Mouse (Mus musculus) liver, adult 2 months (tissue): ENCODE data around the gene Enpep. TPM values are rescaled to one million over a fixed set of nuclear protein-coding genes. Genes with fewer than 3 reads are reported as not detected.
A peak's percentile ranks its signal among the peaks of the same experiment; 100 is the strongest.

Experiments
- DNase-seq: peaks from one replicate; pipeline ENCODE4 v3.0.0-alpha.2; 2011; ENCODE audit warnings: low read depth, low spot score; ENCODE audit errors: extremely low read depth
- H3K27ac ChIP-seq: fragments of 200-500 bp; replicated peaks from 2 replicates; pipeline ENCODE4 v1.5.1; 2012; ENCODE audit warnings: low read depth, mild to moderate bottlenecking, control low read depth, inconsistent platforms, low read length; ENCODE audit not compliant: insufficient read depth
- H3K27me3 ChIP-seq: fragments of 200-500 bp; 2 replicates; pipeline ENCODE4 v1.6.1; 2012; ENCODE audit warnings: mild to moderate bottlenecking, moderate library complexity, low read length, inconsistent platforms; ENCODE audit not compliant: control insufficient read depth, insufficient read depth
- H3K36me3 ChIP-seq: fragments of 200-500 bp; 2 replicates; pipeline ENCODE4 v1.6.1; 2012; ENCODE audit warnings: low read length, inconsistent platforms; ENCODE audit not compliant: control insufficient read depth, insufficient read depth
- H3K4me1 ChIP-seq: fragments of 200-500 bp; 2 replicates; pipeline ENCODE4 v1.6.1; 2011; ENCODE audit warnings: low read length; ENCODE audit not compliant: control insufficient read depth, insufficient read depth
- H3K4me3 ChIP-seq: fragments of 200-500 bp; 2 replicates; pipeline ENCODE4 v1.5.1; 2011; ENCODE audit warnings: low read depth, mild to moderate bottlenecking, control low read depth, low read length, moderate library complexity; ENCODE audit not compliant: insufficient read depth
- H3K79me2 ChIP-seq: fragments of 200-500 bp; 2 replicates; pipeline ENCODE4 v1.6.1; 2012; ENCODE audit warnings: inconsistent platforms, mild to moderate bottlenecking, low read length, moderate library complexity; ENCODE audit not compliant: control insufficient read depth, insufficient read depth
- H3K9ac ChIP-seq: fragments of 200-500 bp; 2 replicates; pipeline ENCODE4 v1.6.1; 2012; ENCODE audit warnings: low read depth, mild to moderate bottlenecking, control low read depth, inconsistent platforms, low read length
- CTCF ChIP-seq: fragments of 200-500 bp; IDR thresholded peaks from 2 replicates; pipeline ENCODE4 v1.5.1; 2011; ENCODE audit warnings: low read depth, low read length, control low read depth
- POLR2A ChIP-seq: fragments of 200-500 bp; IDR thresholded peaks from 2 replicates; pipeline ENCODE4 v1.6.1; 2011; ENCODE audit warnings: low read length, control low read depth; ENCODE audit not compliant: insufficient read depth; ENCODE audit errors: extremely low read depth
- WGBS: fragments of 180-500 bp; shearing (Covaris S2); methylation state at CpG from one replicate; pipeline ENCODE4 v1.1.7; 2018; 5-methylcytosine and 5-hydroxymethylcytosine counted together
- polyA plus RNA-seq: library from polyadenylated mRNA; depleted of rRNA; stranded (reverse); fragments of >200 nt; gene quantifications from 2 replicates; pipeline ENCODE4 v1.2.3, GENCODE M21; 2012; rRNA removed
- total RNA-seq: library from RNA; depleted of rRNA; stranded (reverse); fragments of >200 nt; gene quantifications from 2 replicates; pipeline ENCODE4 v1.2.3, GENCODE M21; 2014; rRNA removed

Enpep gene
- 74.6 and 82.6 TPM in 2 replicates for total RNA-seq
- polyA plus RNA-seq, result 21.1 TPM in 2 replicates

DNA sequence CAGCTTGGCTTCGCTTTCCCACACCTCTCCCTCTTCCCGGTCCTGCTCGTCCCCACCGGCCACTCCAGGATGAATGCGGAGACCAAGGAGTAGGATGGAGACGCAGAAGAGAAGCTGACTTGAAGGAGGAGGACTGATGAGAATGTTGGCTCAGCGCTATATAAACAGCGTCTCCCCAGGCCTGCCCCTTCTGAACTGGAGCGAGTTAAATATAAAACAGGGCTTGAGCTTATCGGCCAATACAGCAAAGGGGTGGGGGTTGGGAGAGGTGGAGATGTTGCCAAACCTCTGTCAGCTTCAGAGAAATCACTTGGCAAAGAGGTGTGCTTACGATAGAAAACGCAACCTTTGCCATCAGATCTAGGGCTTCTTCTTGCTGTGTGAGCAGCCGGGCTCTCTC, at the start of gene Enpep:
Gene Enpep (minus strand): TSS at position 135 of the 400 bp plus-strand sequence.
- Histone ChIP-seq H3K27ac (peak within 1 kb of the TSS; percentile 73), H3K4me1 (peaks cover 17% of the 10 kb centered on the region), H3K4me3 (peak within 1 kb of the TSS; percentile 73), H3K79me2 (peaks cover 10% of the 10 kb centered on the region), H3K27me3 (no peaks in the 10 kb centered on the region), H3K36me3 (no peaks in the 10 kb centered on the region), H3K9ac (peak within 1 kb of the TSS; percentile 58)
- TF ChIP-seq CTCF (no peak), POLR2A (no peak)
- peak; percentile 99 for DNase-seq
- WGBS, result 8% methylated on average over 13 of the region's 13 CpGs

DNA sequence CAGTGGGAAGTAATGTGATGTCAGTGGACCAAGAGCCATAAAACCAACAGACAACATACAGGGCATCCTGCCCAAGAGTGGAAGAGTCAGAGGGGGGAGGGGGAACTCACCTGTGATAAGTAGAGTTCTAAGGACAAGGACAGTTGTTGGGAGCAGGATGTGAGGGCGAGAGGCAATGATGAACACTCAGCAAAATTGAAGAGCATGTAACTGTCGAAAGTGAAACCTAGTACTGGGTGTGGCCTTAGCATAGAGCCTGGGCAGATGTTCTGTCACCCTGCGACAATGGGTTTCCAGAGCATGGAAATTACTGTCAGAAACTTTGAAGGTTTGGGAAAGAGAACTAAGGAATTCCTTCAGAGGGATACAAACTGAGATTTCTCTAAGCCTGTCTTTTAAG, 46.6 kb upstream of the Enpep start:
- TF ChIP-seq POLR2A (no peak), CTCF (no peak)
- no peaks in the 10 kb centered on the region for H3K27me3 ChIP-seq
- no peaks in the 10 kb centered on the region for H3K36me3 ChIP-seq
- no peaks in the 10 kb centered on the region for H3K79me2 ChIP-seq
- DNase-seq, result no peak
- no peak overlapping the region for H3K4me3 ChIP-seq
- H3K9ac ChIP-seq, result no peak overlapping the region
- H3K27ac ChIP-seq, result no peak overlapping the region
- 66% methylated on average over 3 of the region's 3 CpGs for WGBS
- H3K4me1 ChIP-seq, result no peaks in the 10 kb centered on the region

DNA sequence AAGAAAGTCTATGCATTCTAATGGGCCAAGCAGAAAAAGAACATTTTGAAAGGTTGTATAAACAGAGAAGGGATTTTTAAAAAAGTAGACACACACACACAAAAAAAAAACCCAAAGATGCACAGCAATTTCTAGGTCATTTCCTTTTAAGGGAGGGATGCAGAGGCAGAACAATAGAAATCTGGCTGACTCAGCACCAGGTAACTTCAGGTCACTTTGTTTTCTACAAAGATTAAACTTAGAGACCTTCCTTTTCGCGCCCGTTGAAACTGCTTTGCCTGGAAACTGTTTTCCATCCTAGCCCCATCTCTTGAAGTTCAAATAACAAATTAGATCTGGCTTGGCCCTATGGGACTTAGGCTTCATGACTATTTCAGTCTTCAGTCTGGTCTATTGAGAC, 42.6 kb upstream of the Enpep start:
- no peaks in the 10 kb centered on the region for H3K27me3 ChIP-seq
- no peaks in the 10 kb centered on the region for H3K79me2 ChIP-seq
- H3K4me1 ChIP-seq, result no peaks in the 10 kb centered on the region
- TF ChIP-seq POLR2A, result no peak
- no peak for TF ChIP-seq CTCF
- no peak for DNase-seq
- H3K27ac ChIP-seq, result no peak overlapping the region
- H3K4me3 ChIP-seq, result no peak overlapping the region
- 89% methylated on average over 3 of the region's 3 CpGs for WGBS
- no peaks in the 10 kb centered on the region for H3K36me3 ChIP-seq
- no peak overlapping the region for H3K9ac ChIP-seq

DNA sequence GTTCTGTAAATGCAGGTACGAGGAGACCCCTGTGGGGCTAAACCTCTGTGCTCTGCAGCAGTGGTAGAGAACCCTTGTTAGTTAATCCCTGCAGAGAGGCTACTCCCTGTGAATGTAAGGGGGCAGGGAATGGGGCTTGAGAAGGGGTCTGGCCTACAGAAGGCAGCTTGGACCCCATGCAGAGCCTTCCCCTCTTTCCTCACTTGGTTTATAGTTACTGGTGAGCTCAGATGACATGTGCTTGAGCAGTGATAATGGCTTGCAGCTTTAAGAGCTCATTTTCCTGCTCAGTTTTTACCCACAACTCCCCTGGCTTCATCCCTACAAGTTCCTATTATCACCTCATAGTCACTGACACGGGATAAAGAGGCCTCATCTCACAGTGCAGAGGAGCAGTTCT, 40.6 kb upstream of the Enpep start:
- H3K4me1 ChIP-seq, result no peaks in the 10 kb centered on the region
- H3K79me2 ChIP-seq, result no peaks in the 10 kb centered on the region
- H3K9ac ChIP-seq, result no peak overlapping the region
- 81% methylated on average over 2 of the region's 2 CpGs for WGBS
- no peaks in the 10 kb centered on the region for H3K36me3 ChIP-seq
- H3K4me3 ChIP-seq, result no peak overlapping the region
- TF ChIP-seq POLR2A, result no peak
- no peak for TF ChIP-seq CTCF
- no peak for DNase-seq
- no peaks in the 10 kb centered on the region for H3K27me3 ChIP-seq
- no peak overlapping the region for H3K27ac ChIP-seq

DNA sequence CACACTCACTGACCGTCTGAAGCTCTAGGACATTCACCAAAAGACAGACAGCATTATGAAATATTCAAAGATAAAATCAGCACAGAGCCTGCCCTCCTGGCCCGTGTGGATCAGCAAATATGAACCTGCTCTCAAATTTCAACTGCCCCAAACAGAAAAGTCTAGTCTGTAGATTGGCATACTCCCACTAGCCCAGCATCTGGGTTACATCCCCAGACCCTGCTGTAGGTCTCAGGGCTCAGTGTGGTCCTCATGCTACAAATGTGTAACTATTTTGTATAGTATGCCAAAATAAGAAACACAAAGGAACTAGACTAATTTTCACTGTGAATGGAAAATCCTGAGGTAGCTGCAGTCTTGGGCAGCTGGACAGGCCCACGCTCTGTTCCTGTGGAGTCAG, 37.0 kb upstream of the Enpep start:
- Histone ChIP-seq H3K36me3 (no peaks in the 10 kb centered on the region), H3K27ac (no peak overlapping the region), H3K4me3 (no peak overlapping the region), H3K9ac (no peak overlapping the region), H3K27me3 (no peaks in the 10 kb centered on the region), H3K4me1 (no peaks in the 10 kb centered on the region), H3K79me2 (no peaks in the 10 kb centered on the region)
- no peak for DNase-seq
- WGBS, result 61% methylated on average over 3 of the region's 3 CpGs
- no peak for TF ChIP-seq POLR2A
- TF ChIP-seq CTCF, result no peak

DNA sequence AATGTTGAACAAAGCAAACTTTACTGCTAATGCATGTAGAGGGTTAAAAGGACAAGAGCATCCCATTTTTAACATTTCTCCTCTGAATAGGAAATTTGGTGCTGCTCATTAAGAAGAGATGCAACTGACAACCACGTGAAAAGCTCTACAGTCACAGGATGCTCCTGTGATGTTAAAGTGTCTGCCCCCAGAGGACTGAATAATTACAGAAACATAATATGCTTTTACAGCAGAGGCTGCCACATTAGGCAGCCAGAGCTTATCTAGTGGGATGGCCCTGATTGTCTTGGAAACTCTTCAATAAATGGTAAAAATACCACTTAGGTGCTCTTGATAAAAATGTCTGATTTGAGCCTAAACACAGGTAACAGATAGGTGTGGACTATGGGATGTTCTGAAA, 33.4 kb upstream of the Enpep start:
- no peak overlapping the region for H3K4me3 ChIP-seq
- TF ChIP-seq POLR2A (no peak), CTCF (no peak)
- no peaks in the 10 kb centered on the region for H3K4me1 ChIP-seq
- H3K9ac ChIP-seq, result no peak overlapping the region
- 78% methylated on average over 1 of the region's 1 CpGs for WGBS
- no peak for DNase-seq
- H3K27me3 ChIP-seq, result no peaks in the 10 kb centered on the region
- no peaks in the 10 kb centered on the region for H3K36me3 ChIP-seq
- H3K27ac ChIP-seq, result no peak overlapping the region
- no peaks in the 10 kb centered on the region for H3K79me2 ChIP-seq
